Mouse (Mus musculus) small intestine, adult 2 months (tissue): Measurements from ENCODE around the gene Il17c. TPM values are rescaled to one million over a fixed set of nuclear protein-coding genes. Genes with fewer than 3 reads are reported as not detected.

Experiments
- H3K27ac ChIP-seq: fragments of 200-500 bp; 2 replicates; pipeline ENCODE4 v1.5.1; 2012; ENCODE audit warnings: low read depth, low read length, control low read depth, inconsistent platforms; ENCODE audit not compliant: insufficient read depth
- H3K27me3 ChIP-seq: fragments of 200-500 bp; 2 replicates; pipeline ENCODE4 v1.6.1; 2012; ENCODE audit warnings: mild to moderate bottlenecking, moderate library complexity, low read length, inconsistent platforms; ENCODE audit not compliant: control insufficient read depth, insufficient read depth
- H3K36me3 ChIP-seq: fragments of 200-500 bp; 2 replicates; pipeline ENCODE4 v1.6.1; 2012; ENCODE audit warnings: mild to moderate bottlenecking, low read length, control low read depth, inconsistent platforms; ENCODE audit not compliant: control insufficient read depth, insufficient read depth
- H3K4me1 ChIP-seq: fragments of 200-500 bp; 2 replicates; pipeline ENCODE4 v1.6.1; 2012; ENCODE audit warnings: low read length, inconsistent platforms, mixed read lengths; ENCODE audit not compliant: control insufficient read depth, insufficient read depth, insufficient read length
- H3K4me3 ChIP-seq: fragments of 200-500 bp; 2 replicates; pipeline ENCODE4 v1.5.1; 2012; ENCODE audit warnings: low read depth, mild to moderate bottlenecking, control low read depth, inconsistent platforms, low read length, moderate library complexity
- CTCF ChIP-seq: fragments of 200-500 bp; IDR thresholded peaks from 2 replicates; pipeline ENCODE4 v1.5.1; 2012; ENCODE audit warnings: low read depth, mild to moderate bottlenecking, control low read depth, inconsistent platforms, low read length, moderate library complexity, mixed read lengths; ENCODE audit not compliant: insufficient replicate concordance, insufficient read length; ENCODE audit errors: extremely low read depth
- POLR2A ChIP-seq: fragments of 200-500 bp; IDR thresholded peaks from 2 replicates; pipeline ENCODE4 v1.6.1; 2012; ENCODE audit warnings: low read depth, mild to moderate bottlenecking, control low read depth, inconsistent platforms, low read length, moderate library complexity
- WGBS: fragments of 180-500 bp; shearing (Covaris S2); methylation state at CpG from one replicate; pipeline ENCODE4 v1.1.7; 2018; 5-methylcytosine and 5-hydroxymethylcytosine counted together
- polyA plus RNA-seq: library from polyadenylated mRNA; depleted of rRNA; stranded (reverse); fragments of >200 nt; gene quantifications from 2 replicates; pipeline ENCODE4 v1.2.3, GENCODE M21; 2012; rRNA removed

Il17c gene
- polyA plus RNA-seq, 1 experiment = 0.30 TPM

GRCm38 (mm10) chr8:122463651-122464640 lies 42.1 kb downstream of the Il17c start:
- H3K27me3 ChIP-seq = peaks cover 4% of the 10 kb centered on the region; the same call in 1 of the 2 replicates
- 28% methylated on average over 12 of the region's 12 CpGs for WGBS
- peaks cover 20% of the 10 kb centered on the region for H3K36me3 ChIP-seq
- peak overlapping the region; percentile 48 for H3K27ac ChIP-seq
- peaks cover 23% of the 10 kb centered on the region for H3K4me1 ChIP-seq
- peak overlapping the region; percentile 32 for H3K4me3 ChIP-seq
- no peak for TF ChIP-seq POLR2A

DNA sequence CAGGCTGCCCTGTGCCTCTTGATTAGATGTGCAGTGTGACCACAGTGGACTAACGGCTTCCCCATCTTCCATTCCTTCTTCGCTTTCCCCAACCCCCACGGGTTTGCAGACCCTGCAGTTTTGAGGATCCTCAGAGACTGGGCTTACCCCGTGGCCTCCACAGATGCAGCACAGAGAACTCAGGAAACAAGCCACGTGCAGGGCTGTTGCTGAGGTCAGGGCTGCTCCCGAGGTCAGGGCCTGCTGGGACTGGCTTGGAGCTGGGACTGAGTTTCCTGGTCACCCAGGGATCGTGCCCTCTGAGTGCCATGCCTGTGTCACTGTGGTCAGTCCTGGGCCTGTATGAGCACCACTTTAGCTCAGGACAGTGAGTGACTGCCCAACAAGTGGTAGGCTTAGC lies 43.2 kb downstream of the Il17c start:
- TF ChIP-seq CTCF (no peak), POLR2A (no peak)
- Histone ChIP-seq H3K4me3 (no peak overlapping the region), H3K4me1 (peaks cover 20% of the 10 kb centered on the region), H3K27me3 (peaks cover 3% of the 10 kb centered on the region; the same call in 1 of the 2 replicates), H3K27ac (no peak overlapping the region), H3K36me3 (peaks cover 22% of the 10 kb centered on the region)
- 84% methylated on average over 7 of the region's 7 CpGs for WGBS

DNA sequence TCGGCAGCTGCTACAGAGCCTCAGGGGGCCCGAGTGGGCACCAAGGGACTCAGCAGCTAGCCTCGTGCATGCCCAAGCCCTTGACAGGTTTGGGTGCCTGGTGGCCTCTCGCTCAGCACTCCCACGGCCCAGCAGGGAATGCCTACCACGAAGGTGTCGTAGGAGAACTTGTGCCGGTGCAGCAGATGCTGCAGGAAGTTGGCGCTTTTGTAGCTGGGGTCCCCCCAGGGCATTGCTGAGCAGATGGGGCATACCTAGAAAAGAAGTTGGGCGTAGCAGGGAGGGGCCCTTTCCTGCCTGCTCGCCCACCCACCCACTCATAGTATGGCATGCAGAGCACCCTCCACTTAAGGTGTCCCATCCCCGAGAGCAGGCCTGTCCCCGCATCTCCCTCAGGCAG lies 46.0 kb downstream of the Il17c start:
- Histone ChIP-seq H3K27me3 (no peaks in the 10 kb centered on the region), H3K27ac (no peak overlapping the region), H3K36me3 (peaks cover 22% of the 10 kb centered on the region), H3K4me3 (no peak overlapping the region), H3K4me1 (peaks cover 13% of the 10 kb centered on the region)
- WGBS = 92% methylated on average over 13 of the region's 13 CpGs
- no peak for TF ChIP-seq CTCF
- no peak for TF ChIP-seq POLR2A

DNA sequence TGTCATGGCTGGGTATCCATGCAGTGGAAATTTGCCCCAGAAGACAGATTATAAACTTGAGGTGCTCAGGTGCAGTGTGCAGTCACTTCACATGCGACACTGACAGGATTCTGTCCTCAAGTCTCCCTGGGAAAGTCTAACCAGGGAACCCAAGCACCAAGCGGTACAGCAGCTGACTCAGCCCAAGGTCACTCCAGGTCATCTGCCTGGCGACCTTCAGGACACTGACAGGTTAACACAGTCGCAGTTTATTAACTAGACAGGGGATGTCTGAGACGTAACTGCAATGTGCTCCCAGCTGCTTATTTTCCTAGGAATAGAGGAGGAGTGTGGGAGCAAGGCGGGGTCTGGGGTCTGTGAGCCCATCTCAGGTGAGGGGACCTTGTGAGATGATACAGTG lies 47.6 kb downstream of the Il17c start:
- WGBS = 82% methylated on average over 6 of the region's 6 CpGs
- H3K36me3 ChIP-seq = peaks cover 26% of the 10 kb centered on the region
- no peak for TF ChIP-seq POLR2A
- TF ChIP-seq CTCF = no peak
- H3K27me3 ChIP-seq = no peaks in the 10 kb centered on the region
- H3K4me3 ChIP-seq = no peak overlapping the region
- peaks cover 4% of the 10 kb centered on the region for H3K4me1 ChIP-seq
- H3K27ac ChIP-seq = no peak overlapping the region

- H3K36me3 ChIP-seq = peaks cover 26% of the 10 kb centered on the region
- H3K27ac ChIP-seq = no peak overlapping the region
- H3K4me1 ChIP-seq = peaks cover 7% of the 10 kb centered on the region
- TF ChIP-seq CTCF (no peak), POLR2A (no peak)
- no peak overlapping the region for H3K4me3 ChIP-seq
- 83% methylated on average over 10 of the region's 10 CpGs for WGBS
- H3K27me3 ChIP-seq = no peaks in the 10 kb centered on the region
Observed at GRCm38 (mm10) chr8:122469965-122470364, 48.1 kb downstream of the Il17c start.

DNA sequence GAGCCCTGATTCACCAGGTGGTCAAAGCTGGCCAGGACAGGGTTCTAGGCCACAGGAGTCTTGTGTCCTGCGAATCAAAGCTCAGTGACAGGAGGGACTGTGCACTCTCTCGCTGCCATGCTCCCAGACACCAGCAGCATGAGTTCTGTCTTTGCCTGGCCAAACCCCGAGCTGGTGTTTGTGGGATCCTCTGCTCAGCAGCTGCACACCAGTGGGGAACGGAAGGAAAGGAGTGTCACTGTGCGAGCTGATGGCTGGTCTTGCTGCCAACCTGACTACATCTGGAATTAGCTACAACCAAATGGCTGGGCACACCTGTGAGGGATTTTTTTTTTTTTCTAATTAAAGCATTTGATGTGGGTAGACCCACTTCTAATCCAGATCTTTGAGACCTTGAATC lies 48.9 kb downstream of the Il17c start:
- no peaks in the 10 kb centered on the region for H3K27me3 ChIP-seq
- no peak overlapping the region for H3K4me3 ChIP-seq
- peaks cover 9% of the 10 kb centered on the region; the same call in 1 of the 2 replicates for H3K4me1 ChIP-seq
- H3K27ac ChIP-seq = no peak overlapping the region
- H3K36me3 ChIP-seq = peaks cover 25% of the 10 kb centered on the region
- WGBS = 79% methylated on average over 5 of the region's 5 CpGs
- no peak for TF ChIP-seq POLR2A
- no peak for TF ChIP-seq CTCF

Other genes with a start within 250 kb of the Il17c start
- 153 and 187 TPM in 2 replicates for gene Zfpm1, start 139.9 kb upstream of the Il17c start, polyA plus RNA-seq
- 0.09 and 0.13 TPM in 2 replicates for gene Trhr2, start 61.3 kb upstream of the Il17c start, polyA plus RNA-seq
- gene Zc3h18, start 45.4 kb upstream of the Il17c start, polyA plus RNA-seq = 13.6 and 23.3 TPM in 2 replicates
- gene Cyba, start 10.9 kb downstream of the Il17c start, polyA plus RNA-seq = 127 and 242 TPM in 2 replicates
- gene Mvd, start 21.4 kb downstream of the Il17c start, polyA plus RNA-seq = 18.8 and 30.5 TPM in 2 replicates
- 2.2 and 3.4 TPM in 2 replicates for gene Snai3, start 38.7 kb downstream of the Il17c start, polyA plus RNA-seq
- 35.7 and 44.9 TPM in 2 replicates for gene Rnf166, start 54.0 kb downstream of the Il17c start, polyA plus RNA-seq
- gene Ctu2, start 54.1 kb downstream of the Il17c start, polyA plus RNA-seq = 20.9 and 31.8 TPM in 2 replicates
- gene Piezo1, start 129.3 kb downstream of the Il17c start, polyA plus RNA-seq = 29.5 and 36.4 TPM in 2 replicates
- gene Cdt1, start 146.0 kb downstream of the Il17c start, polyA plus RNA-seq = 26.8 and 64.8 TPM in 2 replicates
- gene Aprt, start 154.9 kb downstream of the Il17c start, polyA plus RNA-seq = 327 and 537 TPM in 2 replicates
- gene Galns, start 189.4 kb downstream of the Il17c start, polyA plus RNA-seq = 9.7 and 20.4 TPM in 2 replicates
- 59.9 and 161 TPM in 2 replicates for gene Trappc2l, start 189.6 kb downstream of the Il17c start, polyA plus RNA-seq
- not detected in 2 replicates for gene Pabpn1l, start 200.7 kb downstream of the Il17c start, polyA plus RNA-seq